Mouse (Mus musculus) ES-E14 (cell line): ENCODE data around the gene Zmiz1. TPM values are rescaled to one million over a fixed set of nuclear protein-coding genes. Genes with fewer than 3 reads are reported as not detected.

Source experiments
- DNase-seq: peaks from one replicate; pipeline ENCODE4 v3.0.0-alpha.2; 2013; ENCODE audit warnings: low read depth, low spot score
- H3K27ac ChIP-seq: 2 replicates; pipeline ENCODE4 v1.5.1; 2012; ENCODE audit warnings: low read depth, mild to moderate bottlenecking, low read length, moderate library complexity, mixed read lengths; ENCODE audit not compliant: poor library complexity, insufficient read depth, severe bottlenecking
- H3K36me3 ChIP-seq: 2 replicates; pipeline ENCODE4 v1.6.1; 2012; ENCODE audit warnings: mild to moderate bottlenecking, low read length, moderate library complexity, mixed read lengths; ENCODE audit not compliant: control insufficient read depth, poor library complexity, insufficient read depth, severe bottlenecking
- H3K4me1 ChIP-seq, 2 experiments: fragments of 150-350 bp in 1 of 2; sonication (generic) in 1 of 2; 2 replicates each; pipeline ENCODE4 v1.6.1; 2012; ENCODE audit warnings: low read length in 2 of 2, mild to moderate bottlenecking in 1 of 2, mixed read lengths in 1 of 2; ENCODE audit not compliant: control insufficient read depth in 2 of 2, insufficient read depth in 2 of 2, poor library complexity in 1 of 2
- H3K4me3 ChIP-seq, 2 experiments: fragments of 150-350 bp in 1 of 2; sonication (generic) in 1 of 2; 2 replicates each; pipeline ENCODE4 v1.5.1; 2012; ENCODE audit warnings: low read length in 2 of 2, low read depth in 1 of 2, mild to moderate bottlenecking in 1 of 2, mixed read lengths in 1 of 2; ENCODE audit not compliant: insufficient read depth in 1 of 2, poor library complexity in 1 of 2, severe bottlenecking in 1 of 2
- H3K9ac ChIP-seq: 2 replicates; pipeline ENCODE4 v1.6.1; 2012; ENCODE audit warnings: low read depth, mild to moderate bottlenecking, low read length, mixed read lengths; ENCODE audit not compliant: poor library complexity, insufficient read depth, severe bottlenecking
- H3K9me3 ChIP-seq: fragments of 150-350 bp; sonication (generic); 2 replicates; pipeline ENCODE4 v1.6.1; 2012; ENCODE audit warnings: low read depth, mild to moderate bottlenecking, low read length; ENCODE audit not compliant: control insufficient read depth, insufficient read depth
- CHD2 ChIP-seq: IDR thresholded peaks from 2 replicates; pipeline ENCODE4 v1.6.1; 2014; ENCODE audit warnings: mild to moderate bottlenecking, low read depth, low read length, inconsistent platforms
- HCFC1 ChIP-seq: IDR thresholded peaks from 2 replicates; pipeline ENCODE4 v1.6.1; 2012; ENCODE audit warnings: low read length, inconsistent platforms, borderline replicate concordance; ENCODE audit not compliant: insufficient read depth
- MAFK ChIP-seq: IDR thresholded peaks from 2 replicates; pipeline ENCODE4 v1.6.1; 2014; ENCODE audit warnings: mild to moderate bottlenecking, low read depth, low read length, inconsistent platforms; ENCODE audit not compliant: insufficient read depth
- ZC3H11A ChIP-seq: IDR thresholded peaks from 2 replicates; pipeline ENCODE4 v1.6.1; 2012; ENCODE audit warnings: low read depth, mild to moderate bottlenecking, inconsistent platforms, low read length, borderline replicate concordance
- ZNF384 ChIP-seq: IDR thresholded peaks from 2 replicates; pipeline ENCODE4 v1.6.1; 2012; ENCODE audit warnings: low read depth, low read length, inconsistent platforms
- in situ Hi-C, 2 experiments: fragments of 600-800 bp; cut with MboI; formaldehyde crosslinking; loops; one replicate each; pipeline ENCODE4 v1.15.1; 2025; ENCODE audit warnings: low sequenced_read_pairs in 2 of 2, inconsistent platforms in 1 of 2; ENCODE audit not compliant: unreplicated experiment in 2 of 2
- total RNA-seq: library from RNA; depleted of rRNA; stranded (reverse); fragments of 300-350 nt; gene quantifications from 2 replicates; pipeline ENCODE4 v1.2.3, GENCODE M21; 2012

The Zmiz1 gene
- total RNA-seq, 1 experiment: 16.9 TPM

GRCm38 (mm10) chr14:25598960-25599359 is 140.0 kb downstream of the Zmiz1 start:
- peaks cover 2 to 27% of the 10 kb centered on the region in 2 experiments for H3K4me1 ChIP-seq
- no peak overlapping the region for H3K4me3 ChIP-seq
- in situ Hi-C loops: no loop called here
- H3K9me3 ChIP-seq: no peaks in the 10 kb centered on the region
- no peak for DNase-seq
- no peaks in the 10 kb centered on the region for H3K36me3 ChIP-seq
- no peak for TF ChIP-seq HCFC1
- TF ChIP-seq ZC3H11A: no peak
- TF ChIP-seq CHD2: no peak
- TF ChIP-seq ZNF384: no peak
- no peak for TF ChIP-seq MAFK
- H3K27ac ChIP-seq: no peak overlapping the region
- no peak overlapping the region for H3K9ac ChIP-seq

GRCm38 (mm10) chr14:25599934-25600333 is 140.9 kb downstream of the Zmiz1 start:
- in situ Hi-C loops: no loop called here
- Histone ChIP-seq H3K4me1 (peaks cover 5 to 22% of the 10 kb centered on the region in 2 experiments), H3K36me3 (no peaks in the 10 kb centered on the region)

GRCm38 (mm10) chr14:25600358-25600757 is 141.4 kb downstream of the Zmiz1 start:
- H3K9me3 ChIP-seq: no peaks in the 10 kb centered on the region
- DNase-seq: no peak
- no peaks in the 10 kb centered on the region for H3K36me3 ChIP-seq
- in situ Hi-C loops: no loop called here
- no peak overlapping the region for H3K9ac ChIP-seq
- H3K4me3 ChIP-seq: no peak overlapping the region
- no peak overlapping the region for H3K27ac ChIP-seq
- H3K4me1 ChIP-seq: peaks cover 5 to 21% of the 10 kb centered on the region in 2 experiments
- no peak for TF ChIP-seq ZNF384
- TF ChIP-seq MAFK: no peak
- no peak for TF ChIP-seq ZC3H11A
- TF ChIP-seq CHD2: no peak
- no peak for TF ChIP-seq HCFC1

More at GRCm38 (mm10) chr14:25599934-25600333, 140.9 kb downstream of the Zmiz1 start:
- TF ChIP-seq HCFC1 (no peak), ZNF384 (no peak), ZC3H11A (no peak)
- Histone ChIP-seq H3K4me3 (no peak overlapping the region), H3K9ac (no peak overlapping the region), H3K27ac (no peak overlapping the region), H3K9me3 (no peaks in the 10 kb centered on the region)
- no peak for DNase-seq

- DNase-seq: no peak
- in situ Hi-C loops: no loop called here
Observed at GRCm38 (mm10) chr14:25600951-25601350, 142.0 kb downstream of the Zmiz1 start.

GRCm38 (mm10) chr14:25602018-25602417 is 143.0 kb downstream of the Zmiz1 start:
- Histone ChIP-seq H3K9ac (no peak overlapping the region), H3K36me3 (no peaks in the 10 kb centered on the region), H3K27ac (no peak overlapping the region), H3K9me3 (no peaks in the 10 kb centered on the region), H3K4me1 (peaks cover 13 to 29% of the 10 kb centered on the region in 2 experiments), H3K4me3 (no peak overlapping the region)
- TF ChIP-seq CHD2 (no peak), ZC3H11A (no peak), MAFK (no peak), ZNF384 (no peak), HCFC1 (no peak)
- in situ Hi-C loops: no loop called here
- DNase-seq: no peak

More at GRCm38 (mm10) chr14:25600951-25601350, 142.0 kb downstream of the Zmiz1 start:
- Histone ChIP-seq H3K9ac (no peak overlapping the region), H3K4me3 (no peak overlapping the region), H3K27ac (no peak overlapping the region), H3K36me3 (no peaks in the 10 kb centered on the region), H3K4me1 (peaks cover 10 to 26% of the 10 kb centered on the region in 2 experiments), H3K9me3 (no peaks in the 10 kb centered on the region)
- no peak for TF ChIP-seq CHD2
- TF ChIP-seq ZNF384: no peak
- TF ChIP-seq MAFK: no peak
- no peak for TF ChIP-seq ZC3H11A
- TF ChIP-seq HCFC1: no peak
